Mouse (Mus musculus) midbrain, postnatal 0 days (tissue): ENCODE data around the gene Rnf180. TPM values are rescaled to one million over a fixed set of nuclear protein-coding genes. Genes with fewer than 3 reads are reported as not detected.
A peak's percentile ranks its signal among the peaks of the same experiment; 100 is the strongest.

Source experiments
- ATAC-seq: fragments of 200-750 bp; cut with Nextera tagmentation; 2 replicates; pipeline ENCODE4 v1.8.0; 2017; ENCODE audit warnings: moderate number of reproducible peaks, mild to moderate bottlenecking, moderate TSS enrichment, moderate library complexity; ENCODE audit not compliant: low FRiP score
- DNase-seq: peaks from one replicate; pipeline ENCODE4 v3.0.0-alpha.2; 2015; ENCODE audit warnings: low spot score
- H3K27ac ChIP-seq: fragments of 300-500 bp; sonication (generic); 2 replicates; pipeline ENCODE4 v1.5.1; 2014; ENCODE audit warnings: low read depth, mild to moderate bottlenecking, low read length, mixed read lengths
- H3K27me3 ChIP-seq: fragments of 300-500 bp; sonication (generic); 2 replicates; pipeline ENCODE4 v1.6.1; 2014; ENCODE audit warnings: low read length, control low read depth, mixed read lengths; ENCODE audit not compliant: insufficient read depth
- H3K36me3 ChIP-seq: fragments of 300-500 bp; sonication (generic); 2 replicates; pipeline ENCODE4 v1.6.1; 2014; ENCODE audit warnings: low read length, control low read depth, mixed read lengths; ENCODE audit not compliant: insufficient read depth
- H3K4me1 ChIP-seq: fragments of 300-500 bp; sonication (generic); 2 replicates; pipeline ENCODE4 v1.6.1; 2014; ENCODE audit warnings: mild to moderate bottlenecking, control low read depth, antibody characterized with exemption, low read length, mixed read lengths; ENCODE audit not compliant: insufficient read depth
- H3K4me2 ChIP-seq: fragments of 300-500 bp; sonication (generic); 2 replicates; pipeline ENCODE4 v1.6.1; 2014; ENCODE audit warnings: low read depth, mild to moderate bottlenecking, low read length, mixed read lengths; ENCODE audit not compliant: poor library complexity, severe bottlenecking
- H3K4me3 ChIP-seq: fragments of 300-500 bp; sonication (generic); 2 replicates; pipeline ENCODE4 v1.5.1; 2014; ENCODE audit warnings: low read depth, mild to moderate bottlenecking, low read length, moderate library complexity
- H3K9ac ChIP-seq: fragments of 300-500 bp; sonication (generic); replicated peaks from 2 replicates; pipeline ENCODE4 v1.6.1; 2014; ENCODE audit warnings: mild to moderate bottlenecking, low read length, moderate library complexity, mixed read lengths; ENCODE audit not compliant: poor library complexity, severe bottlenecking
- H3K9me3 ChIP-seq: fragments of 300-500 bp; sonication (generic); 2 replicates; pipeline ENCODE4 v1.6.1; 2016; ENCODE audit warnings: low read length, control low read depth
- CTCF ChIP-seq: IDR thresholded peaks from 2 replicates; pipeline ENCODE4 v1.5.1; 2016; ENCODE audit warnings: antibody characterized with exemption, mild to moderate bottlenecking
- WGBS: fragments of 180-500 bp; shearing (Covaris S2); extraction: QIAGEN DNeasy Blood & Tissue Kit; methylation state at CpG from one replicate; pipeline ENCODE4 v1.1.7; 2014; 5-methylcytosine and 5-hydroxymethylcytosine counted together
- polyA plus RNA-seq: library from polyadenylated mRNA; unstranded; fragments of >200 nt; fragmentation: Nextera tagmentation; extraction: Ambion mirVana; gene quantifications from 2 replicates; pipeline ENCODE4 v1.2.1, GENCODE M21; 2015
- total RNA-seq: library from RNA; depleted of rRNA; stranded (reverse); fragments of >200 nt; gene quantifications from 2 replicates; pipeline ENCODE4 v1.2.3, GENCODE M21; 2014

Gene Rnf180
- total and polyA plus RNA-seq, 2 experiments from 2014 or later = 34.4 to 42.7 TPM

GRCm38 (mm10) chr13:105291816-105292215 is 2.8 kb downstream of the Rnf180 start:
- peaks cover 8% of the 10 kb centered on the region; the same call in 1 of the 2 replicates for H3K4me1 ChIP-seq
- no peak overlapping the region for H3K27ac ChIP-seq
- peak overlapping the region; percentile 36 for H3K4me2 ChIP-seq
- H3K4me3 ChIP-seq = peak overlapping the region; percentile 1; the same call in 1 of the 2 replicates
- no peaks in the 10 kb centered on the region for H3K9me3 ChIP-seq
- ATAC-seq (peak; percentile 22; the same call in 1 of the 2 replicates), DNase-seq (peak; percentile 76)
- H3K9ac ChIP-seq = no peak overlapping the region
- no peaks in the 10 kb centered on the region for H3K27me3 ChIP-seq
- WGBS = 27% methylated on average over 4 of the region's 4 CpGs
- H3K36me3 ChIP-seq = no peaks in the 10 kb centered on the region
- no peak for TF ChIP-seq CTCF

GRCm38 (mm10) chr13:105290594-105290993 is 4.0 kb downstream of the Rnf180 start:
- Histone ChIP-seq H3K4me1 (peaks cover 8% of the 10 kb centered on the region; the same call in 1 of the 2 replicates), H3K27ac (no peak overlapping the region), H3K36me3 (no peaks in the 10 kb centered on the region), H3K4me2 (no peak overlapping the region), H3K4me3 (no peak overlapping the region), H3K9ac (no peak overlapping the region), H3K9me3 (no peaks in the 10 kb centered on the region), H3K27me3 (no peaks in the 10 kb centered on the region)
- no peak for DNase-seq
- no peak for ATAC-seq
- TF ChIP-seq CTCF = no peak
- 83% methylated on average over 2 of the region's 2 CpGs for WGBS

GRCm38 (mm10) chr13:105290021-105290420 is 4.6 kb downstream of the Rnf180 start:
- no peaks in the 10 kb centered on the region for H3K36me3 ChIP-seq

GRCm38 (mm10) chr13:105279397-105280018 is 15.1 kb downstream of the Rnf180 start:
- ATAC-seq (no peak), DNase-seq (no peak)
- no peaks in the 10 kb centered on the region for H3K9me3 ChIP-seq

More at GRCm38 (mm10) chr13:105290021-105290420, 4.6 kb downstream of the Rnf180 start:
- TF ChIP-seq CTCF = no peak
- Histone ChIP-seq H3K4me2 (no peak overlapping the region), H3K9me3 (no peaks in the 10 kb centered on the region), H3K27me3 (no peaks in the 10 kb centered on the region), H3K9ac (no peak overlapping the region), H3K4me3 (no peak overlapping the region), H3K27ac (no peak overlapping the region), H3K4me1 (peaks cover 8% of the 10 kb centered on the region; the same call in 1 of the 2 replicates)
- WGBS = 93% methylated on average over 5 of the region's 5 CpGs
- ATAC-seq = no peak
- no peak for DNase-seq

GRCm38 (mm10) chr13:105270394-105271094 is 24.1 kb downstream of the Rnf180 start:
- DNase-seq (no peak), ATAC-seq (no peak)
- Histone ChIP-seq H3K27ac (no peak overlapping the region), H3K36me3 (peaks cover 2% of the 10 kb centered on the region; the same call in 1 of the 2 replicates), H3K4me3 (no peak overlapping the region), H3K4me2 (no peak overlapping the region), H3K9me3 (peaks cover 10% of the 10 kb centered on the region), H3K27me3 (no peaks in the 10 kb centered on the region), H3K9ac (no peak overlapping the region), H3K4me1 (no peaks in the 10 kb centered on the region)
- no peak for TF ChIP-seq CTCF
- 94% methylated on average over 8 of the region's 8 CpGs for WGBS

More at GRCm38 (mm10) chr13:105279397-105280018, 15.1 kb downstream of the Rnf180 start:
- Histone ChIP-seq H3K27me3 (no peaks in the 10 kb centered on the region), H3K9ac (no peak overlapping the region), H3K4me2 (no peak overlapping the region), H3K27ac (no peak overlapping the region), H3K36me3 (no peaks in the 10 kb centered on the region), H3K4me1 (no peaks in the 10 kb centered on the region), H3K4me3 (no peak overlapping the region)
- no peak for TF ChIP-seq CTCF
- 33% methylated on average over 8 of the region's 8 CpGs for WGBS

- no peak for TF ChIP-seq CTCF
- peaks cover 2% of the 10 kb centered on the region for H3K9me3 ChIP-seq
- H3K27me3 ChIP-seq = no peaks in the 10 kb centered on the region
- no peak overlapping the region for H3K9ac ChIP-seq
- H3K4me2 ChIP-seq = no peak overlapping the region
- H3K36me3 ChIP-seq = no peaks in the 10 kb centered on the region
- H3K4me3 ChIP-seq = no peak overlapping the region
- DNase-seq (peak; percentile 18), ATAC-seq (no peak)
- H3K27ac ChIP-seq = no peak overlapping the region
- WGBS = 67% methylated on average over 6 of the region's 6 CpGs
- H3K4me1 ChIP-seq = no peaks in the 10 kb centered on the region
Observed at GRCm38 (mm10) chr13:105267464-105267863, 27.2 kb downstream of the Rnf180 start.
